Mouse (Mus musculus): ENCODE measurements around the gene Prkar1a. TPM values are rescaled to one million over a fixed set of nuclear protein-coding genes. Genes with fewer than 3 reads are reported as not detected.
A peak's percentile ranks its signal among the peaks of the same experiment; 100 is the strongest.

Prkar1a gene
- total RNA-seq, 2 experiments from 2014 or later: 380 to 385 TPM

GRCm38 (mm10) chr11:109672396-109672795 lies 23.2 kb downstream of the Prkar1a start:
- DNase-seq (ENCODE audit: low spot score in 2 of 2): no peak

GRCm38 (mm10) chr11:109672881-109673739 lies 23.9 kb downstream of the Prkar1a start:
- peak in 1 of 2 experiments; percentile 31 for DNase-seq (ENCODE audit: low spot score in 2 of 2)

- DNase-seq (ENCODE audit: low spot score in 2 of 2): no peak
Measured at GRCm38 (mm10) chr11:109673741-109674140, 24.5 kb downstream of the Prkar1a start.

GRCm38 (mm10) chr11:109674542-109674941 lies 25.3 kb downstream of the Prkar1a start:
- no peak for DNase-seq (ENCODE audit: low spot score in 2 of 2)

GRCm38 (mm10) chr11:109675208-109675607 lies 26.0 kb downstream of the Prkar1a start:
- DNase-seq (ENCODE audit: low spot score in 2 of 2): no peak

- DNase-seq (ENCODE audit: low spot score in 2 of 2): no peak
Measured at GRCm38 (mm10) chr11:109675771-109676170, 26.6 kb downstream of the Prkar1a start.

- DNase-seq (ENCODE audit: low spot score in 2 of 2): no peak
Measured at GRCm38 (mm10) chr11:109676621-109677373, 27.6 kb downstream of the Prkar1a start.

GRCm38 (mm10) chr11:109678291-109678690 lies 29.1 kb downstream of the Prkar1a start:
- DNase-seq (ENCODE audit: low spot score in 2 of 2): no peak

- no peak for DNase-seq (ENCODE audit: low spot score in 2 of 2)
Measured at GRCm38 (mm10) chr11:109680934-109681333, 31.7 kb downstream of the Prkar1a start.

GRCm38 (mm10) chr11:109681556-109681955 lies 32.4 kb downstream of the Prkar1a start:
- no peak for DNase-seq (ENCODE audit: low spot score in 2 of 2)

- no peak for DNase-seq (ENCODE audit: low spot score in 2 of 2)
Measured at GRCm38 (mm10) chr11:109682221-109682620, 33.0 kb downstream of the Prkar1a start.

GRCm38 (mm10) chr11:109689539-109689938 lies 40.3 kb downstream of the Prkar1a start:
- DNase-seq (ENCODE audit: low spot score in 2 of 2): no peak

GRCm38 (mm10) chr11:109692737-109693136 lies 43.5 kb downstream of the Prkar1a start:
- DNase-seq (ENCODE audit: low spot score in 2 of 2): peak in 1 of 2 experiments; percentile 54

GRCm38 (mm10) chr11:109696519-109696918 lies 47.3 kb downstream of the Prkar1a start:
- DNase-seq (ENCODE audit: low spot score in 2 of 2): no peak

- no peak for DNase-seq (ENCODE audit: low spot score in 2 of 2)
Measured at GRCm38 (mm10) chr11:109697089-109697643, 48.0 kb downstream of the Prkar1a start.

- no peak for DNase-seq (ENCODE audit: low spot score in 2 of 2)
Measured at GRCm38 (mm10) chr11:109698740-109699139, 49.5 kb downstream of the Prkar1a start.

GRCm38 (mm10) chr11:109699784-109700183 lies 50.6 kb downstream of the Prkar1a start:
- no peak for DNase-seq (ENCODE audit: low spot score in 2 of 2)

GRCm38 (mm10) chr11:109700761-109701160 lies 51.6 kb downstream of the Prkar1a start:
- no peak for DNase-seq (ENCODE audit: low spot score in 2 of 2)

- no peak for DNase-seq (ENCODE audit: low spot score in 2 of 2)
Measured at GRCm38 (mm10) chr11:109702031-109702815, 53.0 kb downstream of the Prkar1a start.

GRCm38 (mm10) chr11:109703845-109704244 lies 54.6 kb downstream of the Prkar1a start:
- DNase-seq (ENCODE audit: low spot score in 2 of 2): no peak
